Mouse (Mus musculus) small intestine, adult 2 months (tissue): Measurements from ENCODE around the gene Nsg2. TPM values are rescaled to one million over a fixed set of nuclear protein-coding genes. Genes with fewer than 3 reads are reported as not detected.

Experiments
- H3K27ac ChIP-seq: fragments of 200-500 bp; 2 replicates; pipeline ENCODE4 v1.5.1; 2012; ENCODE audit warnings: low read depth, low read length, control low read depth, inconsistent platforms; ENCODE audit not compliant: insufficient read depth
- H3K27me3 ChIP-seq: fragments of 200-500 bp; 2 replicates; pipeline ENCODE4 v1.6.1; 2012; ENCODE audit warnings: mild to moderate bottlenecking, moderate library complexity, low read length, inconsistent platforms; ENCODE audit not compliant: control insufficient read depth, insufficient read depth
- H3K36me3 ChIP-seq: fragments of 200-500 bp; 2 replicates; pipeline ENCODE4 v1.6.1; 2012; ENCODE audit warnings: mild to moderate bottlenecking, low read length, control low read depth, inconsistent platforms; ENCODE audit not compliant: control insufficient read depth, insufficient read depth
- H3K4me1 ChIP-seq: fragments of 200-500 bp; 2 replicates; pipeline ENCODE4 v1.6.1; 2012; ENCODE audit warnings: low read length, inconsistent platforms, mixed read lengths; ENCODE audit not compliant: control insufficient read depth, insufficient read depth, insufficient read length
- H3K4me3 ChIP-seq: fragments of 200-500 bp; 2 replicates; pipeline ENCODE4 v1.5.1; 2012; ENCODE audit warnings: low read depth, mild to moderate bottlenecking, control low read depth, inconsistent platforms, low read length, moderate library complexity
- CTCF ChIP-seq: fragments of 200-500 bp; IDR thresholded peaks from 2 replicates; pipeline ENCODE4 v1.5.1; 2012; ENCODE audit warnings: low read depth, mild to moderate bottlenecking, control low read depth, inconsistent platforms, low read length, moderate library complexity, mixed read lengths; ENCODE audit not compliant: insufficient replicate concordance, insufficient read length; ENCODE audit errors: extremely low read depth
- POLR2A ChIP-seq: fragments of 200-500 bp; IDR thresholded peaks from 2 replicates; pipeline ENCODE4 v1.6.1; 2012; ENCODE audit warnings: low read depth, mild to moderate bottlenecking, control low read depth, inconsistent platforms, low read length, moderate library complexity
- WGBS: fragments of 180-500 bp; shearing (Covaris S2); methylation state at CpG from one replicate; pipeline ENCODE4 v1.1.7; 2018; 5-methylcytosine and 5-hydroxymethylcytosine counted together
- polyA plus RNA-seq: library from polyadenylated mRNA; depleted of rRNA; stranded (reverse); fragments of >200 nt; gene quantifications from 2 replicates; pipeline ENCODE4 v1.2.3, GENCODE M21; 2012

Gene Nsg2
- polyA plus RNA-seq, 1 experiment = 1.8 TPM

- H3K4me1 ChIP-seq = no peaks in the 10 kb centered on the region
- no peaks in the 10 kb centered on the region for H3K27me3 ChIP-seq
- no peak overlapping the region for H3K4me3 ChIP-seq
- H3K27ac ChIP-seq = no peak overlapping the region
- no peak for TF ChIP-seq CTCF
- no peak for TF ChIP-seq POLR2A
- H3K36me3 ChIP-seq = no peaks in the 10 kb centered on the region
- 57% methylated on average over 2 of the region's 2 CpGs for WGBS
These were observed 60.8 kb downstream of the Nsg2 start for GRCm38 (mm10) chr11:32061020-32061419.

GRCm38 (mm10) chr11:32061874-32062273, 61.6 kb downstream of the Nsg2 start:
- TF ChIP-seq CTCF = no peak
- TF ChIP-seq POLR2A = no peak
- H3K27ac ChIP-seq = no peak overlapping the region
- H3K4me1 ChIP-seq = no peaks in the 10 kb centered on the region
- no peaks in the 10 kb centered on the region for H3K36me3 ChIP-seq
- H3K27me3 ChIP-seq = no peaks in the 10 kb centered on the region
- 79% methylated on average over 10 of the region's 10 CpGs for WGBS
- H3K4me3 ChIP-seq = no peak overlapping the region

- WGBS = 40% methylated on average over 10 of the region's 10 CpGs
- TF ChIP-seq POLR2A (no peak), CTCF (no peak)
- no peak overlapping the region for H3K27ac ChIP-seq
These were observed 63.7 kb downstream of the Nsg2 start for GRCm38 (mm10) chr11:32063775-32064510.

DNA sequence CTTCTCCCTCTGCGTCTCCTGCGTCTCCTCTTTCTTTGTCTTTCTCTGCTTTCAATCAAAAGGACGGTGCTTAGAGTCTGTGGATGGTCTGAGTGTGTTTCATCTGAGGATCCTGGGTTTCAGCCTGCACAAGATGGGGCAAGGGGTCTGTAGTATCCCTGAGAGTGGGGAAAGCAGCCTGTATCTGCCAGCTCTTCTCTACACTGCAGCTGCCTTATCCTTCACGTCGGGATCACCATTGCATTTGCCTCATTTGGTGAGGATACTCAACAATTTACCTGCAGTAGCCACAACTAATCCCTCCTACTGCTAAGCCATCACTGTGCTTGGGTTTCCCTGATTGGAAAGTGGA, 64.2 kb downstream of the Nsg2 start:
- H3K27ac ChIP-seq = no peak overlapping the region
- H3K27me3 ChIP-seq = no peaks in the 10 kb centered on the region
- TF ChIP-seq CTCF (no peak), POLR2A (no peak)
- no peaks in the 10 kb centered on the region for H3K4me1 ChIP-seq
- WGBS = 52% methylated on average over 5 of the region's 5 CpGs
- no peak overlapping the region for H3K4me3 ChIP-seq
- no peaks in the 10 kb centered on the region for H3K36me3 ChIP-seq

More at GRCm38 (mm10) chr11:32063775-32064510, 63.7 kb downstream of the Nsg2 start:
- H3K27me3 ChIP-seq = no peaks in the 10 kb centered on the region
- no peaks in the 10 kb centered on the region for H3K36me3 ChIP-seq
- no peaks in the 10 kb centered on the region for H3K4me1 ChIP-seq
- H3K4me3 ChIP-seq = no peak overlapping the region

DNA sequence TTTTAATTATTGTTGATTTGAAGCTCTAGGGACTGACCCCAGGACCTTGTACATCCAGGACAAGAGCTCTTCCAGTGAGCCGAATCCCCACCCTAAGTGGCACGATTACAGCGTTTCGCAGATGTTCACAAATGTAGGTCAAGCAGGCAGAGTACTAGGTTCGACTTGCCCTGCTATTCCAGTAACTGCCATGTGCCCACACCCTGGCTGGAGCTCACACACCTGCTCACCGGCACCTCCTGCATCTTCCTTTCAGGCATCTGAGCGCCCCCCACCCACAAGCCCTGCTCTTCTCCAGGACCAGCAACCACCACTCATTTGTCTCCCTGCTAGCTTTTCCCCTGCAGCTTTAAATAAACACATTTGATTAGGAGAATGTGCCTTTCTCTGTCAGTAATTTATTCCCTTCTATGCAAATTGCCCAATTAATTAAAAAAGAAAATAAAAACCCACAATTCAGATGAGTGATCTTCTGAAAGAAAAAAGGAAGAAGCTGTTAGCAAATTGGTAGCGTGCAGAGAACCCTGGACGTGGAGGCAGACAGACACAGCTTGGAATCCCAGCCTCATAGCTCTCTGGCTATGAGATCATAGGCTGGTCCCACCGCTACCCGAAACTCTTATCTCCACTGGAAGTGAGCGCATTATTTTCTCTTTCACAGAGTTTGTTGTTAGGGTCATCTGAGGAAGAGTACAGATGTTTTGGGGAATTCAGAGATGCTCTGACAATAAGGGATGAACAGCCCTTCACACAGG, 68.7 kb downstream of the Nsg2 start:
- Histone ChIP-seq H3K27me3 (no peaks in the 10 kb centered on the region), H3K4me3 (no peak overlapping the region), H3K36me3 (no peaks in the 10 kb centered on the region), H3K27ac (no peak overlapping the region), H3K4me1 (no peaks in the 10 kb centered on the region)
- WGBS = 65% methylated on average over 12 of the region's 12 CpGs
- TF ChIP-seq CTCF (no peak), POLR2A (no peak)

GRCm38 (mm10) chr11:32075163-32075562, 74.9 kb downstream of the Nsg2 start:
- 44% methylated on average over 2 of the region's 2 CpGs for WGBS
- TF ChIP-seq POLR2A (no peak), CTCF (no peak)

GRCm38 (mm10) chr11:32083462-32083861, 83.2 kb downstream of the Nsg2 start:
- H3K4me3 ChIP-seq = no peak overlapping the region
- 55% methylated on average over 3 of the region's 3 CpGs for WGBS
- no peaks in the 10 kb centered on the region for H3K4me1 ChIP-seq
- no peak for TF ChIP-seq POLR2A
- TF ChIP-seq CTCF = no peak
- no peak overlapping the region for H3K27ac ChIP-seq
- no peaks in the 10 kb centered on the region for H3K27me3 ChIP-seq
- H3K36me3 ChIP-seq = no peaks in the 10 kb centered on the region

More at GRCm38 (mm10) chr11:32075163-32075562, 74.9 kb downstream of the Nsg2 start:
- Histone ChIP-seq H3K4me3 (no peak overlapping the region), H3K27me3 (no peaks in the 10 kb centered on the region), H3K27ac (no peak overlapping the region), H3K36me3 (no peaks in the 10 kb centered on the region), H3K4me1 (peaks cover 2% of the 10 kb centered on the region; the same call in 1 of the 2 replicates)
